Mouse (Mus musculus) c-Kit-positive CD71-positive TER-119-negative erythroid progenitor cells, embryonic 14.5 days (primary cell): ENCODE measurements at regions not wholly inside any gene's neighbourhood (a gene's known extent, or its start where the extent isn't known, plus 50 kb on each side); places are given as distances from the start of the nearest gene placed in this dataset.

Experiments used
- DNase-seq: peaks from one replicate; pipeline ENCODE4 v3.0.0-alpha.2; 2013; ENCODE audit warnings: low read depth

DNA sequence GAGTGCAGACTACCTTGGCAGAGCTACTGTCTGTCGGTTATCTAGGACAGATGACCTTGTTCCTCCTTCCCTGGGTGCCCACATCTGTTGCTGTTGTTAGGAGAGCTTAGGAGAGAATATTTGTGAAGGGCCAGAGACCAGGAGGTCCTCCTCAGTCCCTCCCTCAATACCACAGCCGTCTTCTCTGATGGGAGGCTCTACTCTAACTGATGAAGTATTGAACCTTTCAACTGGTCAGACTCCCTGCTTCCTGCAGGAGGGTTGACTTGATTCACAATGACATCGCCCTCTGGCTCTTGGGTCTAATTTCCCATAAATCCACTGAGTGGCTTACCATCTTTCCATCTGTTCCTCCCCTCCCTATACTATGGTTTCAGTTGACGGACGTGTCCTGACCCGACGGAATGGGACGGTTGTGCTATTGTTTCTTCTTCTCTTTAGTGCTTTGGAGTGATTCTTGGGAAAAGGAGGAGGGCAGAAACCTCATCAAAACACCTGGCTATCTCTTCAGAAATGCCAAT lies 253.3 kb downstream of the Cd83 start:
- DNase-seq, result no peak

DNA sequence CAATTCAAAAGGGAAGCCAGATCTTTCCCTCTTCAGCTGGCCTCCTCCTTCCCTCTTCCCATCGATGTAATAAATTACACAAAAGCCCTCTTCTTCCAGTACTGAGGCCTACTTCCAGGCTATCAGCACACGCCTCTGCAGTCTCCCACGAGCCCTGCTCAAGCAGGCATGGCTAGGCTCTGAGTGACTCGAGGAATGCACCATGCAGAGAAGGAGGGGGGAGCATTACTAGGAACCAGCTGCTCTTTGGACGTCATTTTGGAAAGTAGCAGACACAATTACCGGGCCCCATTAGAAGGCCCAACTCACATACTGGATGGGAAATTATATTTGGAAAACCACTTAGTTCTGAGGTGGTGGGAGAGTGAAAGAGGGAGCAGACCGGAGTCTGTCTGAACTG lies 253.7 kb downstream of the Cd83 start:
- no peak for DNase-seq

DNA sequence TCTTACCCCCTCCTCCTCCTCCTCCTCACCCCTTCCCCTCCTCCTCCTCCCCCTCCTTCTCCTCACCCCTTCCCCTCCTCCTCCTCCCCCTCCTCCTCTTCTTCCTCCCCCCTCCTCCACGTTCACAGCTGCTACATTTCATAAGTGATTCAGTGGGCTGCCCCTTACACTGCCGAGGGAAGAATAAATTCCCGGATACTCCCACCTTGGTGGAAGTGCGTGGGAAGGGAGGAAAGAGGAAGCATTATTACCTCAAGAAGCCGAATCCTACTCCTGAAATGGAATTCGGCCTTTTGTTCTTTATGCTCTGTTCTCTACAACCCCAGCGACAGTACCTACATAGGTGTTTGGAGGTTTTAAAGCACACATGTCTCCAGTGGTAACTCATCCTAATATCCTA lies 256.1 kb downstream of the Cd83 start:
- no peak for DNase-seq

DNA sequence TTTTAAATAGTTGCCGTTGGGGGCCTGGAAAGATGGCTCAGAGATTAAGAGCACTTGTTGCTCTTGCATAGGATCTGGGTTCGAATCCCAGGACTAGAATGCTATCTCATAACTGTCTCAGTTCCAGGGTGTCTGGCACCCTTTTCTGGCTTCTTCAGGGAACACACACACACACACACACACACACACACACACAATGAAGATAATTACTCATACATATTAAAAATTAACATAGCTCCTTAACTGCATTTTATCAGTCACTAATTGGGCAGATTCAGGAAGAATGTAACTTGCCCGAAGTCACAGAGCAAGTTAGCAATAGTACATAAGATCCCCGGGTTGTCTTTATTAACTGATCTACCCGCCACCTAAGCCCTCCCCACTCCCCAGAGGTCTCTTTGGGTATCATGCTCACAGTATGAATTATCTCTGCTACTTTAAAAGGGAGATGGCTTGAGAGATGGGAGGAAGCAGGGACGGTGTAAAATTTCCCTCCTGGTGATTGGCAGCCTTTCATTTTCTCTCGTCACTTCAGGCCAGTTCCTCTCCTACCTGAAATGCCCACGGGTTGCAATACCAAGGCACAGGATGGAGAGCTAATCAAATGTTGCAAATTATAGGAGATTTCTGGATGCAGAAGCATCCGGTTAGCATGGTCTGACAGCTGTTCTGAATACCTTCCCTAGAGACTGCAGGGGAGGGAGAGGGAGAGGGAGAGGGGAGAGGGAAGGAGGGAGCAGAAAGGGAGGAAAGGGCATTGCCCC lies 258.3 kb downstream of the Cd83 start:
- DNase-seq, result no peak

DNA sequence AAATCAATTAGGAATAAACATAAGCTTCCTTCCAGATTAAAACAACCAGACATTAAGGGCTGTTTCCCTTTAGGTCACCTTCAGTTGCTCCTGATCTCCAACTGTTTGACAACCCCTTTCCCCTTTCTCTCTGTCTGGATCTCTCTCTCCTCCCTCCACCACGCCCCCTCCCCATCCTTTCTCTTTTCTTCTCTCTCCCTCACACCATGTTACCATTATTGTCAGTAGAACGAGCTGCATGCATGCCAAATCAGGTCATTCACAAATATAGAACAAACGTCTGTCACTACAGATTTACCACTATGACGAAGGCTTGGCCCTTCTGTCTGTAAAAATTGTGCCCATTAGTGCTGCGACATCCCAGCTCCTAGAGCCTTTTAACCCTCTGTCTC lies 258.9 kb downstream of the Cd83 start:
- no peak for DNase-seq

DNA sequence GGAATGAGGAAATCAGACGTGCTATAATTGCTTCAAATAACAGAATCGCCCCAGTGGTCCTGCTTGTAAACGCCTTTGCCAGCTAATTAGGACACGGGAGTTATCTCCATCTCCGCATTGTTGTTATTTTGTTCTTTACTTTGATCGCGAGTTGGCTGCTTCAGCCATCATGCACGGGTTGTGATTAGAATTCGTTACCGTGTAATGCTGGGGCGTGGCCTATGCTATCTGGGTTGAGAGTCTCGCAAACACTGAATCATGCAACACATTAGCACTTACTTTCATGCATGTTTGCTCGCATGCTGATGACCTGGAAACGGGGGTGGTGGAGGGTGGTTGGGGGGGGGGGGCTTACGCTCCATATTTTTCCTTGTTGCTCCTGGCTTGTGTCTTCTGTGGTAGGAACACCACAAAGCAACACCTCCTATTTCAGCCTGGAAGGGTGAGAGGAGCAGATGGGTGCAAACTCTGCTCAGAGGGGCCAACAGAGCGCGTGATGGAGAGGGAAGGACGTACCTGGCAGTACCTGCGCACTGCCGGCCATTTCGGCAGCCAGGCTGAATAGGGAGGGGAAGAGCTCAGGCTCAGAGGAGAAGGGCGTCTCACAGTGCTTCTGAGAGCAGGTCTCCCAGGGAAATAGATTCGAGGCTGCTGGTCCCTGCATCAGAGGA lies 260.1 kb downstream of the Cd83 start:
- DNase-seq, result no peak

DNA sequence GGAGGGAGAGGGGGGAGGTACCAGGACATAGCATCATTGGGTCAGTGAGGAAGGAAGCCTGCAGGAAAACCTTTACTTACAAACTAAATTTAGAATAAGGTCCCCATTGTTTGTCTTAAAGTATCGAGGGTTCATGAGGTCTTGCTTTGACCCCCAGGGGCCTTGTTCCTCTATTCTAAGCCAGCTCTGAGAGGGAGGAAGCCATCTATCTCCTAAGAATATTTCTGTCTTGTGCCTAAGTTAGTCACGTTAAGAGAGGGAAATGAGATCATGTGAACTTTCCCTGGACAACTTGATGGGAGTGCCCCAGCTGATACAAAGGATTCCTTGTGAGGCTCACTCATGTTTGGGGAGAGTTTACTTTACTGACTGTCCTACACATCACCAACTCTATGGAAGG lies 261.9 kb downstream of the Cd83 start:
- DNase-seq, result no peak

DNA sequence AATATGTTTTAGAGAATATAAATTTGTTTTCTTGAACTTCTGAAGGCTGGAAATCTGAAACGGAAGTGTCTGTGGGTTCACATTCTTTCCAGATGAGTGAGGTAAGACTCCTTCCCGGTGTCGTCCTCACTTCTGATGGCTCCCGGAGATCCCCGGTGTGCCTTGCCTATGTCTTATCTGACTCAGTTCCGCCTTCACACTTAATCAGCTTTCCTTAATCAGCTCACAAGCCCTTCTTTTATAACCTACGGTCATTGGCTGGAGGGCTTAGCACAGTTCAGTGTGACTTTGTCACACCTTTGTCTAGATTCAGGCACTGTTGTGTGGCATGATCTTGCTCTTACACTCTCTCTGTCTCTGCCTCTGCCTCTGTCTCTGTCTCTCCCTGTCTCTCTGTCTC lies 269.6 kb downstream of the Cd83 start:
- DNase-seq, result no peak

DNA sequence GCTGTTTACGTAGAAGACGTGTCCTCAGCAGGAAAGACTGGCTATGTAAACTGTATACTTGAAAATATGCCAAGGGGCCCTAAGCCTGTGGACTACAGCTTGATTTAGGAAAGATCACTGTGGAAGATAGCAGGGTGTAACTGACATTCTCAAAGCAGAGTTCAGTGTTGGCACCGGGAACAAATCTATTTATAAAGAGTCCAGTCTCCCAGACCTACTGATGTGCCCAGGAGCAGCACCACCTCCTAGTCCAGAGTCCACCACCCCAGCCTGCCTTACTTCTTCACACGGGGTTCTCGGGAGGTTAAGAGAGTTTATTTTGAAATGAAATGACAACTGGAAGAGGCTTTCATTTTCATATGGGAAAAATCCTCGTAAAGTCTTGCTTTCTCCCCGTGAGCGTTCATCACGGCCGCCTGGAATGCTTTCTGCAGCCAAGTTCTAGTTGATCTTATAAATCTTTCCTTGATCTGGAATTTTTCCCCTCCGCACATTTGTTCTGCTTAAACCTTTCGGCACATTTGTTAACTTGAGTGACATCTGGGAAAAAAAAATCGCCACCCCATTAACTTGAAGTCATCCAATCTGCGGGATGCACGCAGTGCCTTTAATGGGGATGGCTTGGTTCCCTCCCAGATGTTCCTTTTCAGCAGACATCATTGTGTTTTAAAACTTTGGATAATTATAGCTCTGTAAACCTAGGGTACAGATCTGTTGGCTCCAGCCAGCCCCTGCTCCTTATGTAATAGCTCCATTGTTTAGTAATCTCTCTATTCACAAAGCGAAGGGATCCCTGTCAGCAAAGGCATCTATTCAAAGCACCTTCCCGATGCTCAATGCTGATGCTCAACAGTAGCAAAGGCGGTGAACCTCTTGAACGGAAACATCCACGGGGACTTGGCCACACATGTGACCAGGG lies 271.3 kb downstream of the Cd83 start:
- DNase-seq, result no peak

DNA sequence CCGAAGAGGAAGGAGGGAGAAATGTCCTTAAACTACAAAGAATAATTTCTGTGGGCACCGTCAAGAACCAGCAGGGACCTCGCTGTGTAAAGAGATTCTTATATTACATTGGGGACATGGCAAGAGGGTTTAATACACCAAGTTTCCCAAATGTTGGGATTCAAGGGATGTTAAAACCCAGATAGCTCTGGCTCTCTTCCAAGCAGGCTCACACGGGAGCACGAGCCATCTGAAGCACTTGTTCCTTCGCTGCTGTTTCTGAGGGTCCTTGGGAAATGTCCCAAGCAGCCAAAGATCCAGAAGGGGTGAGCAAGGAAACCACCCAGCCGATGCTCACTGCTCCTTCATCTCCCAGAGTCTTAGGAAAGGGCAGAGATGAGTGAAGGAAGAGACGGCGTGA lies 272.1 kb downstream of the Cd83 start:
- DNase-seq, result no peak

DNA sequence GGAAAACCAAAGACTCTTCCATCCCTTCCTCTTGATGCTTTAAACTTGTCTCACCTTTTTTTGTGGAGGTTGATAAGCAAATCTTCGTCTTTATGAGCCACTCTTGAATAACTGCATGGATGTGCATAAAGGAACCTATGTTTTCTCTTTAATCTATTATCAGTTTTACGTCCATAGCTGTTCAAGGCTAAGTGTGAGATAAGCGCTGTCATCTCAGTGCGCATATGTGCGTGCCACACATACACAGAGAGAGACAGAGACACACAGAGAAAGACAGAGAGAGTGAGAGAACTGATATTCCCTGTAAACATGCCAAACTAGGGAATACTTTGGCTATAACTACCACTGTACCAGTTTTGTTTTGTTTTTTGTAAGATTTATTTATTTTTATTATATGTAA lies 273.0 kb downstream of the Cd83 start:
- no peak for DNase-seq

DNA sequence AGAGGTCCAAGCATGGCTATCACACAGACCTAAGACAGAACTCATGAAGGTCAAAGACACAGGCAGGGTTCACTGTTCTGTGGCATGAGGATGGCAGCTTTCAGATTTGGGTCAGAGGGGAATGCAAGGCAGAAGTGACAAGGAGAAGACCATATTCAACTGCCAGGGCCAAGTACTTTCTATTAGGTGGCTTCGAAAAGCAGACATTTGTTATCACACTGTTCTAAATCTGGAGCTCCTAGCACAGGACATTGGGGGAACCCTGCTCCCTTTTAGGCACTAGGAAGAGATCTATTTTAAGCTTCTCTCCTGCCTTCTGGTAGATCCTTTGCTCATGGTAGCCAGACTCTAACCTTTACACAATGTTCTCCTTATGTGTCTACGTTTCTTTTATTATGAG lies 273.7 kb downstream of the Cd83 start:
- DNase-seq, result no peak

DNA sequence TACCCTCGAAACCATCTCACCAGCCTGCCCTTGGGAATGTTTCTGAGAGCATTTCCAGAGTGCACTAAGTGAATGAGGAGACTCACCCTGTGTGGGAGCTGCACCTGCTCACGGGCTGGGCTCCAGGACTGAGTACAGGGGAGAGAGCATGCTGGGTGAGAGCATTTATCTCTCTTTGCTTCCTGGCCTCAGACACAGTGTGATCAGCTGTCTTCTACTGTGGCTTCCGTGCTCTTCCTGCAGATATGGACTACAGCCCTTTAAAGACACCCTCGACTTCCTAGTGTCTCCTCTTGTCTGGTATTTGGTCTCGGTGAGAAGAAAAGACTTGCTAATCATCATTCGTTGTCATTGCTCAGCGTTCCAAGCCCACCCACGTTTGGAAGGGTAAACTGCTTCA lies 274.9 kb downstream of the Cd83 start:
- DNase-seq, result no peak

DNA sequence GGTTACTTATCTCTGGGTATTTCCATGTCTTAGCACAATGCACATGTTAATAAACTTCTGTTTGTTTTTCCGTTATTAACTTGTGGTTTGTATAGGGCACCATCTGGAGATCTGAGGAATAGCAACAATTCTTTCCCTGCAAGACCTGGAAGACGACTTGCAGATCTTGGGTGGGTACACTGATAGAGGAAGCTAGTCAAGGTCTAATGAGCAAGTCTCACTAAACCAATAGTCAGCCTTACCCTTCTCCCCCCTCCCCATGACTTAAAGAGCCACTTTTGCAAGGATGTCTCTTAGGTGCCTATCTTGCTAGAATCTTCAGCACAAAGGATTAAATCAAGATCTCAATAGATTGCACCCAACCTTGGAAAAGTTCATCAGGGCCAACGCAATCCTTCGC lies 276.7 kb downstream of the Cd83 start:
- no peak for DNase-seq

DNA sequence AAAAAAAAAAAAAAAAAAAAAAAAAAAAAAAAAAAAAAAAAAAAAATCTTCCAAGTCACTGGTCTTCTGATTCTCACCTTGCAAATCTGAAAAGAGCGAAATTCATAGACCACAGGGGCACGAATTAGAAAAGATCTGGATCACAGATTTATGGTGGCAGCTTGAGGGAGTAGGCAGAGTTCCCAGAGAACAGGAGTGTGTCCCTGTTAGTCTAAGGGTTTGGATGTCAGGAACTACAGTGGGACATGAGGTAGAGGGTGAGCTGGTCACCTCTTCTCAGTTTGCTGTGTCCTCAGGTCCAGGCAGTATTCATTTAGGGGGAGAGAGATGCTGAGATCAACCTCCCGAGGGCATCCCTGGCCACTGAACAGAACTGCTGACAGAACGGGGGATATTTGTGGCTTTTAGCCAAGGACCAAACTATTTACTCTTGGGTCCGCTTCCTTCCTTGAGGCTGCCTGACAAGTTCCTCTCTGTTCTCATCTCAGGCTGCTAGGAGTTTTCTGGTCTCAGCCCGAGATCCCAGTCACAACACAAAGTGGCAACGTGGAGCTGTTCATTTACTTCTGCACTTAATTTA lies 277.2 kb downstream of the Cd83 start:
- no peak for DNase-seq

DNA sequence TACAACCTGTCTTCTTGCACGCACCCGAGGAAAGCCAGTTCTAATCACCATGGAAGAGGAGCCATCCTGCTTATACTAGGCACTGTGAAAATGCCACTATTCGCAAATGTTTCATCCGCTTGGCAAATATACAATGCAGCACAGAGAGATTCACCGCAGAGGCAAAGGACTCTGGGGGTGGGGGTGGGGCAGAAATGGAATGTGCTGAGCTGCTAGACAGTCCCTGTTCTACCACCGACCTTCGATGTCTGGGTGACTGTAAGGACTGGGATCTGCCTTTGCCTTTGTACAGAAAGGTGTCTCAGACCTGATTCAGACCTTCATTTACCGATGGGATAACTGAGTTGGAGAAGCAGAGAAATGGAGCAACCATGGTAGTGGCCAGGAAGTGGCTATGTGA lies 278.7 kb downstream of the Cd83 start:
- DNase-seq, result no peak

DNA sequence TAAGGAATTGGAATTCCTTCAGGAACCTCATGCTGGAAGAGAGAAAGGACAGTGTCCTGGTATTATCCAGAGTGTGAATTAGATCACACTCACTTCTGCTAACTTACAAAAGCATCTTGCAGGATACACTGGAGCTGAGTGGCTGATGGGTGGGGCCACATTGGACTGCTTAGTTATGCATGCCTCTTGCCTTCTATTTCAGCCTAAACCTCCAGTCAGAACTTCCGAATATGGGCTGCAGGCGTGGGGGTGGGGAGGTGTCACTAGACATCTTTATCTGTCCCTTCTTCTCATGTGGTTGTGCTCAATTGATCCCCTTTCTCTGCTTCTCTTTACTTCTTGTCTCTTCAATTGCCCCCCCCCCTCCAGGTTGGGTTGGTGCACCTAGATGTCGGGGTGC lies 279.5 kb downstream of the Cd83 start:
- no peak for DNase-seq

DNA sequence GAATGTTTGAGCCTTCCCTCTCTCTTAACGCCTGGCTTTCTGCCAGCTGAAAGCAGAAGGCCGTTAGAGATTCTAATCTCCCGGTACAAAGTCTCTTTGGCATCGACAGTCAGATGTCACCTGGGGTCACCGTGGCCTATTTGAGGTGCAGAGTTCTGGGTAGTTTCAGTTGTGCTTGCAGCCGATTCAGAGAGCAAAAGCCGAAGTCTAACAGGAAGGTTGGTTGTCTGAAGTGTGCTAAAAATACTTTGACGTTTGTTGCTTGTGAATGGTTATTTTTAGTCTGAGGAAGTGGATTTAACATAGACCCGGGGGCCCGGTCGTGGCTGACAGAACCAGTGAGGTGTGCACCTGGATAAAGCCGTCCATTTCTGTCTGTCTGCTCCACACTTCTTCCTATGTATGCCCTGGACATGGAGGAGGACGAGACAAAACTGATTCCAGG lies 281.2 kb downstream of the Cd83 start:
- no peak for DNase-seq

DNA sequence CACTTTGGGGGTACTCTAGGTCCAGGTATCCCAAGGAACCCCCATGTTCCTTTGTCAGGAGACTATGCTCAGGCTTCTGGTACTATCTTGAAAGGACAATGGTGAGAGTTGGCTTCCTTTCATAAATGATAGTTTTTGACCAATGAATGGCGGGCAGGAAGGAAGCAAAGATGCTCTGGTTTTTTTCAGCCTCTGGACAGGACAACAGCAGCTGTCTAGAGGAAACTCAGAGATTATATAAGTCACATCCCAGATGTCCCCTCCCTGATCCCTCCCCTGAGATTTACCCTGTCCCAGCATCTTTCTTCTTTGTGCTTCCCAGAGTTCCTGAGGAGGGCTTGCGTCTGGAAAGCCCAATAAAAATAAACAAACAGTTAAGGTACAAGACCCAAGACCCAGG lies 282.7 kb downstream of the Cd83 start:
- DNase-seq, result no peak

DNA sequence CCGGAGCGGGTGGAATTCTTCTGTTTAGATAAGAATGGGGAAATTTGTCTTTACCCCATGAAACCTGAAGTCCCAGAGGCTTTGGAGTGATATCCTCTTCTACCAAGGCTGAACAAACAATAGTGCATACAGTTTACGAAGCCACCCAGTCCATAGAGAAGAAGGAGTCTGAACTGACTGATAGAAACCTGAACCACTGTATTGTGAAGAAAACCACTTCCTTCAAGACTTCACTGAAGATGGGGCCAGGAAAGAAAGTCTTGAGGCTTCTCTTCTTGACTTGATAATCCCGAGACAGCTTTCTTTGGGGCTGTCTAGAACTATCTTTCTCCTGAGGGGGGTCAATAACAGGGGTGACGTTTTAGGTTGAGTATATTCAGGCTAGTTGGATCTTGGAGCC lies 284.4 kb downstream of the Cd83 start:
- no peak for DNase-seq

DNA sequence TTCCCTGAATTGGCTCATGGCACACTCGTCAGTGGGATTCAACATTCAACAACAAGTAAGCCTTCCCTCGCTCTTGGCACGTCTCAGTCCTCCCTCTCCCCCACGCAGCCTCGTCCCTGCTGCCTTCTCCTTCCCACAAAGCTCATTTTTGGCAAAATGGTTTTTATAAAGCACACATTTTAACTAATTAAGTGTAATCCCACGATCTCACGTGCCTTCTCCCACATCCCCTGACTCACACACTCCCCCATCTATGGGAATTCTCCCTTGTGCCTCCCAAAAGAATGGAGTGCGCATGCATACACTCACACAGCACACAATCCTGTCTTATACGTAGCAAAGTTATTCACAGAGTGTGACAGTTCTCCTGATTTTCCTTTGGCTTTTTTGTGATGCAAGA lies 288.5 kb downstream of the Cd83 start:
- no peak for DNase-seq

DNA sequence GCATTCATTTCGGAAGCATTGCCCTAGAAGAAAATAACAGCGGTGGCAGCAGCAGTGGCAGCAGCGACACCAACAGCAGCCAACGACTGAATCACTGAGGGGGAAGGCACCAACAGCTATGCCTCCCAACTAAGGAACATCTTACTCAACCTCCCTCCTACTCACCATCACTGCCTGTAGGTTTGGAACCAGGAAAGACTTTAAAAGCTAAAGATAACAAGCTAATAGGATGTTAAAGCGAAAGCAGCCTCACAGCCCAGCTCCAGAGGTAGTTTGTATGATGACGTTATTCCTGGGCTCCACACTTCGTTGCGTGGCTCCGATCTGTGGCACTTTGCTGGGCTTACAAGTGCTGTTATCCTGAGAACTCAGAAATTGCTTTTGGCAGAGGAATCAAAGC lies 289.6 kb downstream of the Cd83 start:
- DNase-seq, result no peak
